Mouse (Mus musculus) stomach, postnatal 0 days (tissue): ENCODE results near the gene Tctex1d2. TPM values are rescaled to one million over a fixed set of nuclear protein-coding genes. Genes with fewer than 3 reads are reported as not detected.

ENCODE experiments used
- ATAC-seq: fragments of 200-750 bp; cut with Nextera tagmentation; 2 replicates; pipeline ENCODE4 v1.8.0; 2017; ENCODE audit not compliant: low FRiP score, low TSS enrichment
- DNase-seq: peaks from one replicate; pipeline ENCODE4 v3.0.0-alpha.2; 2016; ENCODE audit warnings: low spot score
- H3K27ac ChIP-seq: fragments of 300-500 bp; sonication (generic); replicated peaks from 2 replicates; pipeline ENCODE4 v1.5.1; 2014; ENCODE audit warnings: mild to moderate bottlenecking, control low read depth
- H3K27me3 ChIP-seq: fragments of 300-500 bp; sonication (generic); 2 replicates; pipeline ENCODE4 v1.6.1; 2014; ENCODE audit warnings: low read length; ENCODE audit not compliant: control insufficient read depth, insufficient read depth
- H3K36me3 ChIP-seq: fragments of 300-500 bp; sonication (generic); 2 replicates; pipeline ENCODE4 v1.6.1; 2014; ENCODE audit warnings: low read length, mixed read lengths; ENCODE audit not compliant: control insufficient read depth, insufficient read depth
- H3K4me1 ChIP-seq: fragments of 300-500 bp; sonication (generic); replicated peaks from 2 replicates; pipeline ENCODE4 v1.6.1; 2014; ENCODE audit warnings: antibody characterized with exemption; ENCODE audit not compliant: control insufficient read depth, insufficient read depth
- H3K4me2 ChIP-seq: fragments of 300-500 bp; sonication (generic); replicated peaks from 2 replicates; pipeline ENCODE4 v1.6.1; 2014; ENCODE audit warnings: low read depth, mild to moderate bottlenecking, control low read depth, moderate library complexity
- H3K4me3 ChIP-seq: fragments of 300-500 bp; sonication (generic); 2 replicates; pipeline ENCODE4 v1.5.1; 2014; ENCODE audit warnings: low read depth, low read length, control low read depth
- H3K9ac ChIP-seq: fragments of 300-500 bp; sonication (generic); 2 replicates; pipeline ENCODE4 v1.6.1; 2014; ENCODE audit warnings: mild to moderate bottlenecking, low read length, control low read depth, mixed read lengths
- H3K9me3 ChIP-seq: fragments of 300-500 bp; sonication (generic); 2 replicates; pipeline ENCODE4 v1.6.1; 2016; ENCODE audit warnings: low read length; ENCODE audit not compliant: control insufficient read depth
- CTCF ChIP-seq: IDR thresholded peaks from 2 replicates; pipeline ENCODE4 v1.5.1; 2016; ENCODE audit warnings: antibody characterized with exemption, low read depth, mild to moderate bottlenecking, moderate library complexity
- EP300 ChIP-seq: optimal IDR thresholded peaks from 2 replicates; pipeline ENCODE3; 2016; ENCODE audit warnings: antibody characterized with exemption
- whole genome bisulfite sequencing: fragments of 180-500 bp; shearing (Covaris S2); extraction: QIAGEN DNeasy Blood & Tissue Kit; methylation state at CpG from one replicate; pipeline ENCODE4 v1.1.7; 2014; 5-methylcytosine and 5-hydroxymethylcytosine counted together
- polyA plus RNA-seq: library from polyadenylated mRNA; unstranded; fragments of >200 nt; fragmentation: Nextera tagmentation; extraction: Ambion mirVana; gene quantifications from 2 replicates; pipeline ENCODE4 v1.2.1, GENCODE M21; 2015

The Tctex1d2 gene
- polyA plus RNA-seq, 1 experiment from 2014 or later: 26.3 TPM

DNA sequence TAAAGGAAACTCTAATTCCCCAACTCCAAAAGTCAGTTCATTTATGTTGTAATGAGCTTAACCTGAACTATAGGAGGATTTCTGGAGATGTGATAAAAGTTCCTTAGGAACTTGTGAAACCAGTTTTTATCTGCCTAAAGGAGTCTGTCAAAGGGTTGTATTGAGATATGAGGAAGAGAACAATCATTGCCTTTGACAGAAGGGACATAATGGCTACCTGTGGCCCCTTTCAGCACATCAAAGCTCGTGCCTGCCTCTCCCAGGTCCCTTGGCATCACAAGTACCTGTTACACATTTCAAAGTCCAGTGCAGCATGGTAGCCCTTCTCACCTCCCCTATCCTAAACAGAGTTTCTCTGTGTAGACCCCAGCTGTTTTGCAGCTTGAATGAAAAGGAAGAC lies 2.0 kb upstream of the Tctex1d2 start:
- H3K4me3 ChIP-seq: no peak overlapping the region
- no peak overlapping the region for H3K9ac ChIP-seq
- no peak overlapping the region for H3K4me2 ChIP-seq
- WGBS: 13% methylated on average over 1 of the region's 1 CpGs
- H3K4me1 ChIP-seq: 0 out of 2 replicates have a peak, but pooled peaks cover 3% of the 10 kb centered on the region
- H3K27ac ChIP-seq: no peak overlapping the region
- no peak for ATAC-seq
- DNase-seq: no peak
- no peaks in the 10 kb centered on the region for H3K36me3 ChIP-seq
- H3K9me3 ChIP-seq: no peaks in the 10 kb centered on the region
- H3K27me3 ChIP-seq: no peaks in the 10 kb centered on the region
- no peak for TF ChIP-seq CTCF
- no peak for TF ChIP-seq EP300

DNA sequence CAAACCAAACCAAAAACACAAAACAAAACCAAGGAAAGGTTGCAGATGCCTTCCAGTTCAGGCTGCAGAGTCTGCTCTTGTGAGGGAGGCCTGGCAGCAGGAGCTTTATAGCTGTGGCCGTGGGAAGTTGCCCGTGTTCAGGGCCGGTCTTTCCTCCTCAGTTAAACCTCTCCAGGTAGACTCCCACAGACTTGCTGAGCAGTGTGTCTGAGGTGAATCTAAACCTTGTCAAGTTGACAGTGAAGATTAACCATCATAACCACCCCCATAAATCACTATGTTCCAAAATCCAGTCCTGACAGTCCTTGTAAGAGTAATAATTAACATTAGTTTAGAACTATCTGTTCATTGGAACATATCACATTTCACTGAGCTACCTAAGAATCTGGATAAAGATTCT lies 8.0 kb downstream of the Tctex1d2 start:
- no peak overlapping the region for H3K27ac ChIP-seq
- 84% methylated on average over 3 of the region's 3 CpGs for WGBS
- H3K4me2 ChIP-seq: no peak overlapping the region
- no peak for ATAC-seq
- H3K9me3 ChIP-seq: no peaks in the 10 kb centered on the region
- H3K4me3 ChIP-seq: no peak overlapping the region
- TF ChIP-seq EP300 (no peak), CTCF (no peak)
- DNase-seq: no peak
- H3K27me3 ChIP-seq: no peaks in the 10 kb centered on the region
- 0 out of 2 replicates have a peak, but pooled peaks cover 4% of the 10 kb centered on the region for H3K4me1 ChIP-seq
- H3K9ac ChIP-seq: no peak overlapping the region
- no peaks in the 10 kb centered on the region for H3K36me3 ChIP-seq

DNA sequence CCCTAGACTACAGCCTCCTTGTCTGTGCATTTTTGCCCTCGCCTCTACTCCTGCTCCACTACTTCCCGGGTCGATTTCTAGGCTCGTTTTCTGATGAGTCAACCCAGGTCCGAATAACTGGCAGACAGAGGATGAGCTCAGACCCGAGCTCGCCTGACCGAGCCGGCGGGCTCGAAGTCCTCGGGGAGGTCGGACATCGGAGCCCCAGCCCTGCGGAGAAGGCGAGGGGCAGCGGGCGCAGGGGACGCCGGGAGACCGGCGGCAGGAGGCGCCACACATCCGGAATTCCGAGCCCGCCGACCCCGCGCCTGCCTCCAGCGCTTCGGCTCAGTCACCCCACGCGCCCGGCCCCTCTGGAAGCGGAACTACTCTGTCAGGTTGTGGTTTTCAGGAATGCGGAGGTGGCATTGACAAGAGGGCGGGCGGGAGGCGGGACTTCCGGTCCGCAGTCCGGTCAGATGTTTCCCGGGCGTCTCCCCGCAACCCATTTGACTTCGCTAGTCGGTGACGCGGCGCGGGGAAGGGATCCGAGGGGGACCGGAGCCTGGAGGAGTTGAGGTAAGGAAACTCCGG lies 11.1 kb downstream of the Tctex1d2 start, which contains the start of gene Pcyt1a:
Pcyt1a (plus strand) TSS at position 448 of the 573 bp plus-strand sequence.
- H3K27ac ChIP-seq: peak within 1 kb of the TSS; percentile 90
- H3K9me3 ChIP-seq: no peaks in the 10 kb centered on the region
- DNase-seq: peak; percentile 95
- peak within 1 kb of the TSS; percentile 91 for H3K9ac ChIP-seq
- under 1% methylated on average over 54 of the region's 54 CpGs for WGBS
- no peaks in the 10 kb centered on the region for H3K36me3 ChIP-seq
- H3K4me1 ChIP-seq: 0 out of 2 replicates have a peak, but pooled peaks cover 4% of the 10 kb centered on the region
- ATAC-seq: peak; percentile 97
- no peaks in the 10 kb centered on the region for H3K27me3 ChIP-seq
- TF ChIP-seq EP300: peak; percentile 14
- TF ChIP-seq CTCF: peak; percentile 56; the same call in 1 of the 2 replicates
- peak within 1 kb of the TSS; percentile 93 for H3K4me2 ChIP-seq
- peak within 1 kb of the TSS; percentile 92 for H3K4me3 ChIP-seq

DNA sequence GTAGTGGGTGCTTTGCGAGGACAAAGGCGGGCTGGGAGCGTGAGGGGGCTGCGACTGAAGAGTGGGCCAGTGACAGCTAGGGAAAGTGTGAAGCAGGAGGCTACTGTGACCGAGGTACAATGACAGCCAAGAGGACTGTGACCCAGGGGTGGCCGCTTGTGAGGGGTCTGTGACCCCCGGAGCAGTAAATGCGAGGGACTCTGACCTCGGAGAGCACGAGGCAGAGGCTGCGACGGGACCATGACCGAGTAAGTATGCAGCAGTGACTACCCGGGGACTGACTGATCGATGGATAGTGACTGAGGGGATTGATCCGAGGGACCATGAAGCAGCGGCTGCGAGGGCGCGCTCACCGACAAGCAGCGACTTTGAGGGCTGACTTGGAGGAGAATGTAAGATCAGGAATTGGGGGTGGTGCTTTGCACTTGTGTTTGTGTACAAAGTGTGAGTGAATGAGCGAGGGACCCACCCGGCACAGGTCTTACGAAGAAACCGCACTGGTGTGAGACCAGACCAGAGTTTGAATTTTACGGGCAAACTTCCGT lies 11.6 kb downstream of the Tctex1d2 start:
- no peaks in the 10 kb centered on the region for H3K9me3 ChIP-seq
- H3K4me3 ChIP-seq: peak overlapping the region; percentile 92
- ATAC-seq (peak; percentile 50), DNase-seq (peak; percentile 42)
- H3K27me3 ChIP-seq: no peaks in the 10 kb centered on the region
- peak overlapping the region; percentile 91 for H3K9ac ChIP-seq
- H3K36me3 ChIP-seq: no peaks in the 10 kb centered on the region
- TF ChIP-seq CTCF: no peak
- peak overlapping the region; percentile 93 for H3K4me2 ChIP-seq
- under 1% methylated on average over 28 of the region's 28 CpGs for WGBS
- 0 out of 2 replicates have a peak, but pooled peaks cover 4% of the 10 kb centered on the region for H3K4me1 ChIP-seq
- H3K27ac ChIP-seq: peak overlapping the region; percentile 90

DNA sequence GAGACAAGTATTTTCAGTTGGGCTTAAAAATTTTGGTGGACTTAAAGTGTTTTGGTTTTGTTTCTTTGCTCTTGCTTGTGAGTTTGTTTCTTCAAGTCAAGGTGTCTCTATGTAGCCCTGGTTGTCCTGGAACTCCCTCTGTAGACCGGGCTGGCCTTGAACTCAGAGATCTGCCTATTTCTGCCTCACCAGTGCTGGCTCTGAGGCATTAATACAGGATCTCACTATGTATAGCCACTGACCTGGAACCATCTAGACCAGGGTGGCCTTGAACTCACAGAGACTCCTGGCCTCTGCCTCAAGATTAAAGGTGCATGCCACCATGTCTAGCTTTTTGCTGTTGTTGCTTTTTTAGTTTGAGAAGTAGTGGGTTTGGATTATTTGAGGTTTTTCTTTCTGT lies 12.4 kb downstream of the Tctex1d2 start:
- peak overlapping the region; percentile 92; the same call in 1 of the 2 replicates for H3K4me3 ChIP-seq
- no peaks in the 10 kb centered on the region for H3K36me3 ChIP-seq
- H3K27me3 ChIP-seq: no peaks in the 10 kb centered on the region
- H3K27ac ChIP-seq: no peak overlapping the region
- ATAC-seq (no peak), DNase-seq (no peak)
- 93% methylated on average over 1 of the region's 1 CpGs for WGBS
- peak overlapping the region; percentile 91; the same call in 1 of the 2 replicates for H3K9ac ChIP-seq
- peak overlapping the region; percentile 93 for H3K4me2 ChIP-seq
- H3K9me3 ChIP-seq: no peaks in the 10 kb centered on the region
- TF ChIP-seq CTCF (no peak), EP300 (no peak)
- 0 out of 2 replicates have a peak, but pooled peaks cover 4% of the 10 kb centered on the region for H3K4me1 ChIP-seq

DNA sequence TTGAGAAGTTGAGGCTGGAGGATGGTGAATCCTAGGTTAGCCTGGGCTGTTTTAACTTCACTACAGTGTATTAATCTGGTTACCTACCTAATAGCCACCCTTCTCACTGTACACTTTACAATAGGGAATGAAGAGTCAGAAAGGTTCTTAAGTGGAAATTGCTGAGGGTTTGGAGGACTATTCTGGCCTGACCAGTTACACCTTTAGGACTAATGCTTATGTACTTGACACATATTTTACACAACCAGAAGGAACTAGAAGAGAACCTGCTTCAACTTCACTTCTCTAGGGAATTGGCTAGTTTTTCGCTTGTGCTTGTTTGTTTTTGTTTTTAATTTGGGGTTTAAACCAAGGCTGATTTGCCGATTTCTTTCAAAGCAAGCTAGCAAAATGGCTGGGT lies 13.6 kb downstream of the Tctex1d2 start:
- Histone ChIP-seq H3K27me3 (no peaks in the 10 kb centered on the region), H3K4me2 (no peak overlapping the region), H3K36me3 (no peaks in the 10 kb centered on the region), H3K9me3 (no peaks in the 10 kb centered on the region), H3K27ac (no peak overlapping the region), H3K4me3 (no peak overlapping the region), H3K9ac (no peak overlapping the region), H3K4me1 (0 out of 2 replicates have a peak, but pooled peaks cover 4% of the 10 kb centered on the region)
- DNase-seq (no peak), ATAC-seq (no peak)
- TF ChIP-seq EP300: no peak
- no peak for TF ChIP-seq CTCF
- 79% methylated on average over 2 of the region's 2 CpGs for WGBS
